Mouse (Mus musculus): ENCODE data around the gene Itih2.

DNA sequence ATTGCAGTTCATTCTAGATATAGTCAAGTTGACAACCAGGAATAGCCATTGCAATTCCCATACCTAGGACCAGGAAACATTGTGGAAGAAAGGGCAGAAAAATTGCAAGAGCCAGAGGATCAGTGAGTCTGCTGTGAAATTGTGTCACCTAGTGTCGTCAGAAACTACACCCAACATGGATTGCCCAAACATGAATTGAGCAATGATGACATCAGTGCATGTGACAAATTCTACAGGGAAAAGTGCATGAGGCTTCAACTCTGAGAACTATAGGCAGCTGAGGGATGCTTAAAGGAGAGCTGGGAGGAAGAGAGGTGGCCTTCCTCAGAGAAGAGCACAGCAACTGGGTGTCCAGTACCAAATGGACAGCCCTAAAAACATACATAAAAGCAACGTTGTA is 6.1 kb upstream of the Itih2 start:
- TF ChIP-seq CTCF (IDR thresholded peaks at IDR 0.05 in 2 of 3, conservative IDR thresholded peaks at IDR 0.05 in 1 of 3; ENCODE audit: control insufficient read depth in 1 of 3, insufficient read depth in 1 of 3, low read depth in 2 of 3, low read length in 3 of 3, poor library complexity in 1 of 3, severe bottlenecking in 1 of 3) (no peak), TAL1 (IDR thresholded peaks at IDR 0.05; ENCODE audit: low read length) (no peak), NRF1 (IDR thresholded peaks at IDR 0.05; ENCODE audit: insufficient read depth, low read depth, low read length, poor library complexity, severe bottlenecking) (no peak), RAD21 (IDR thresholded peaks at IDR 0.05; ENCODE audit: low read depth, low read length) (no peak), GATA1 (IDR thresholded peaks at IDR 0.05; ENCODE audit: low read depth, low read length) (no peak), POLR2AphosphoS5 (IDR thresholded peaks at IDR 0.05; ENCODE audit: borderline replicate concordance, low read depth, low read length) (no peak), SIN3A (IDR thresholded peaks at IDR 0.05; ENCODE audit: low read length) (no peak)

All from MEL (cell line).